Mouse (Mus musculus) lung, adult 2 months (tissue): Measurements from ENCODE around the gene Dbh.

Source experiments
- CTCF ChIP-seq: fragments of 200-500 bp; IDR thresholded peaks from 2 replicates; pipeline ENCODE4 v1.5.1; 2011; ENCODE audit warnings: mild to moderate bottlenecking, low read length, control low read depth; ENCODE audit not compliant: insufficient read depth
- POLR2A ChIP-seq: fragments of 200-500 bp; IDR thresholded peaks from 2 replicates; pipeline ENCODE4 v1.6.1; 2011; ENCODE audit warnings: low read depth, mild to moderate bottlenecking, control low read depth, low read length, borderline replicate concordance; ENCODE audit errors: extremely low read depth

DNA sequence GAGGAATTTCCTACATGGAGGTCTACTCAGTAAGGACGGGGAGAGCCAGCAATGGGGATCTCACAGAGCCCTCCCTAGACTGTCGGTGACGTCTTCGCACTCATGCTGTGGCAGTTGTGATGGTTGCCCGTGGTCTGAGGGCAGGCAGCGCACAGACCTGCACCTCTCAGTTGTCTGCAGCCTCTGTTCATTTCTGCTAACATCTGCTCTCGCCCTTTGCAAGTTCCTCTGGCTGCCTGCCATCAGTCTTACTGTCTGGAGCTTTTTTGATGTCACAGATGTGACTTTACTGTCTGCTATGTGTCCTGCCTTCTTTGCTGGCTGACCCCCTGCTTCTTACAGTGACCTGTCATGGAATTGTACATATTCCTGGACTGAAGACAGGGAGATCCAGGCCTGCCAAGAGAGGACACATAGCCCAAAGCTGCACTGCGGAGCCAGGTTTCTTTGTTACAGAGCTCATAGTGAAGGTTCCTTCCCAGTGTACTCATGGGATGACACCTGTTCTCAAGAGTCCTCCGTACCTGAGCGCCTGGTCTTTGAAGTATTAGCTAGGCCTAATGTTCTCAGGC is 10.7 kb downstream of the Dbh start:
- TF ChIP-seq CTCF, result no peak
- no peak for TF ChIP-seq POLR2A
